3 mouse cellular contexts compared by ENCODE assay signal in genomic region chr12:115365628-115366027, GRCm38 (mm10).
A peak's percentile ranks its signal among the peaks of the same experiment; 100 is the strongest.
ATAC-seq lines count a peak whose summit lies in the region.

No protein-coding gene starts in this region.

- ATAC-seq in CD4-positive, CD25-positive, alpha-beta regulatory T cell, adult 4 months = peak; percentile 77
- peak; percentile 36 for ATAC-seq in activated CD4-positive, CD25-positive, alpha-beta regulatory T cell, adult 4 months
- peak; percentile 58 for ATAC-seq in inflammation-experienced regulatory T-cells, adult 6 months
